ENCODE assay signal across 18 mouse cellular contexts in the genomic region with DNA sequence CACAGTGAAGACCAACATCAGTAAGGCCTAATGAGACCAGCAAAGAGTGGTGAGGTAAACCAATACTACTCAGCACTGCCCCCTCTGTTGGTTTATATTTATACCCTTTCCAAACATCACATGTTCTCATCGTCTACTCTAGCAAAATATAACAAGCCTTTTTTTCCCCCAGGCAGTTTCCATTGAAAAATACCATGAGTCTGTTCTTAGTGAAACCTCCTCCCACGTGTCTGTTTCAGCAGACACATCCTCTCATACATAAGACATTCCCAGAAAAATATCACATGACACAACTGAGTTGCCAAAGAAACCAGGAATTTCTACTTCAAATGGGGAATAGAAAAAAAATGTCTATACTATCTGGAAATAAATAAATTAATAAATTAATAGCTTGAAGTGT.
"Had no signal": no experiment of that assay in that cellular context is flagged by ENCODE, and none has a peak within 500 bp of the region (broad histone marks: within the 10 kb centered on the region; RNA-seq: fewer than 3 reads in every experiment).

No protein-coding gene starts in this region.

- H3K36me3 ChIP-seq: kidney, embryonic 15.5 days; liver, embryonic 13.5 days; midbrain, embryonic 13.5 days; neural tube, embryonic 13.5 days; stomach, embryonic 15.5 days had no signal

- H3K27me3 ChIP-seq: kidney, embryonic 15.5 days; liver, embryonic 13.5 days; midbrain, embryonic 13.5 days; neural tube, embryonic 13.5 days; stomach, embryonic 15.5 days had no signal

- H3K27ac ChIP-seq: kidney, embryonic 15.5 days; liver, embryonic 13.5 days; midbrain, embryonic 13.5 days; neural tube, embryonic 13.5 days; stomach, embryonic 15.5 days had no signal

- H3K9ac ChIP-seq: kidney, embryonic 15.5 days; liver, embryonic 13.5 days; midbrain, embryonic 13.5 days; neural tube, embryonic 13.5 days; stomach, embryonic 15.5 days had no signal

- H3K4me2 ChIP-seq: kidney, embryonic 15.5 days; liver, embryonic 13.5 days; midbrain, embryonic 13.5 days; neural tube, embryonic 13.5 days; stomach, embryonic 15.5 days had no signal

- H3K9me3 ChIP-seq: kidney, embryonic 15.5 days; liver, embryonic 13.5 days; midbrain, embryonic 13.5 days; neural tube, embryonic 13.5 days; stomach, embryonic 15.5 days had no signal

- H3K4me1 ChIP-seq: kidney, embryonic 15.5 days; liver, embryonic 13.5 days; midbrain, embryonic 13.5 days; neural tube, embryonic 13.5 days; stomach, embryonic 15.5 days had no signal

- DNase-seq: kidney, adult 8-10 months; kidney, postnatal 10 days; kidney, postnatal 4 days; liver, embryonic 13.5 days; lung, adult 2 months; lung, postnatal 14 days; lung, postnatal 4 days; retina, postnatal 1 day; right cerebral cortex, postnatal 25 days; spleen, adult 18-20 months; thymus, adult 2 months; thymus, postnatal 14 days; thymus, postnatal 4 days had no signal

- H3K4me3 ChIP-seq: kidney, embryonic 15.5 days; liver, embryonic 13.5 days; midbrain, embryonic 13.5 days; myocyte; neural tube, embryonic 13.5 days; stomach, embryonic 15.5 days had no signal
